Mouse (Mus musculus) Patski (cell line): Measurements from ENCODE around the gene Csrnp3. TPM values are rescaled to one million over a fixed set of nuclear protein-coding genes. Genes with fewer than 3 reads are reported as not detected.

Experiments
- ATAC-seq: fragments of 100-300 bp; one replicate; pipeline ENCODE4 v1.8.0; 2021
- CTCF ChIA-PET: fragments of 350-600 bp; sonication (Branson Sonifier 250); formaldehyde crosslinking; loops from one replicate; lab custom pipeline; 2022; ENCODE audit warnings: inconsistent platforms; lab: Charles Lee
- POLR2A ChIA-PET: fragments of 350-600 bp; sonication (Branson Sonifier 250); formaldehyde crosslinking; loops from one replicate; lab custom pipeline; 2022; ENCODE audit warnings: antibody characterized with exemption, inconsistent platforms; lab: Charles Lee
- DNase-seq: peaks from one replicate; pipeline ENCODE4 v3.0.0-alpha.2; 2011; ENCODE audit warnings: low read depth, low spot score
- H3K27me3 ChIP-seq: fragments of 371-371 bp; one replicate; pipeline ENCODE4 v1.5.1; 2021
- CTCF ChIP-seq: fragments of 100-300 bp; IDR thresholded peaks from one replicate; pipeline ENCODE4 v1.5.1; 2021
- in situ Hi-C: fragments of 300-500 bp; cut with MboI; formaldehyde crosslinking; loops from 3 replicates; pipeline ENCODE4 v1.11.1; 2018; ENCODE audit warnings: low pct_unique_long_range_greater_than_20kb, mixed read lengths
- polyA plus RNA-seq: library from polyadenylated mRNA; unstranded; gene quantifications from one replicate; pipeline ENCODE4 v1.2.3, GENCODE M21; 2021

Csrnp3 gene
- polyA plus RNA-seq, 1 experiment from 2014 or later, result not detected

- POLR2A ChIA-PET, result no interaction called here
- in situ Hi-C loops, result no loop called here
- CTCF ChIA-PET, result no interaction called here
- peaks cover 4% of the 10 kb centered on the region for H3K27me3 ChIP-seq
- ATAC-seq (no peak), DNase-seq (no peak)
- TF ChIP-seq CTCF, result no peak
Measured at GRCm38 (mm10) chr2:65942346-65942745, 96.8 kb downstream of the Csrnp3 start.

GRCm38 (mm10) chr2:65948808-65949207, 103.2 kb downstream of the Csrnp3 start:
- in situ Hi-C loops, result no loop called here
- ChIA-PET CTCF (no interaction called here), POLR2A (no interaction called here)
- no peak for ATAC-seq
- no peaks in the 10 kb centered on the region for H3K27me3 ChIP-seq
- no peak for TF ChIP-seq CTCF
- no peak for DNase-seq

DNA sequence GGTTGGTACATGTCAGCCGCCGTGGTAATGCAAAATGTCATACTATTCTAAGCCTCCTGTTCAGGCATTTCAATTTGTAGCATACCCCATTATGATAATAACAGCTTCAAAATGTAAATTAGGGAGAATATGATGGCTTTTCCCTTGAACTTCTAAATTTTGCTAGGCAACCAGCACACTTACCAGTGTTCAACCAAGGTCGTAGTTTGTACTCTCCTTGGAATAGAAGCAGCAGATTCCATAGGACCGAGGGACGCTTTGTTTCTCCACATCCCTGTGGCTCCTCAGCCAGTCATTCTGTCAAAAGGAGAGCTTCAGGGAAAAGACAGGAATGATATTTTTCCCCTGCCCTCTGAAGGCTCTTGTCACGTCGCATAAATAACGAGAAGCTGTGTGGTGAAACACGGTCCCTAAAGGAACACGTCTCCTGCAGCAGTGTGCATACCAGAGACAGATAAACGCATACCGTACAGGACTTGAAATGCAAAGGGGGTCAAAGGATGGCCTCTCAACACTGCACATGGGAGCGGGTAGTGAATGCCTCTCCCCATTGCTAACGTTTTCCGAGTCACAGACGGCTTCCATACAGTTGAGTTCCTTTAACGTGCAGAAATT, 108.3 kb downstream of the Csrnp3 start:
- POLR2A ChIA-PET, result no interaction called here
- no peak for ATAC-seq
- DNase-seq, result no peak
- TF ChIP-seq CTCF, result no peak
- H3K27me3 ChIP-seq, result no peaks in the 10 kb centered on the region
- in situ Hi-C loops, result no loop called here
- CTCF ChIA-PET, result interaction anchor here (1.2 kb wide), 1 partner anchor 20 kb away, joined by 4 read pairs; no protein-coding TSS in a partner anchor

DNA sequence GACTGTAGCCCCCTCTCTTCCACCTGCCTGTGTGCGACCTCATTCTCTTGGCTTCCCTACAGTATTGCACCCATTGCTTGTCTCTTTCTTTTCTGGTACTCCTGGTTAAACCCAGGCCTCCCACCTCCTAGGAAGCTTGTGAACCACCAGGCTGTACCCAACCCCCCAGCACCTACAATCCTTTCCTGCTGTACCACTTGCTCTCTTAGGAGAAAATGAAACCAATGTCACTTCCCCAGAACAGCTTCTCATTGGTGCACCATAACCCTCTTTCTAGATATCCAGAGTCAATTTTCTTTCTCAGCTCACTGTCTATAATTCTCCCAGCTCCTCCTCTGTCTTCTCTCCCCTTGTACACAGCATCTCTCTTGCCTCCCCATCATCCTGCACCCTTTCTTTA, 110.2 kb downstream of the Csrnp3 start:
- POLR2A ChIA-PET, result no interaction called here
- no peak for ATAC-seq
- in situ Hi-C loops, result no loop called here
- H3K27me3 ChIP-seq, result no peaks in the 10 kb centered on the region
- DNase-seq, result no peak
- TF ChIP-seq CTCF, result no peak
- CTCF ChIA-PET, result no interaction called here

DNA sequence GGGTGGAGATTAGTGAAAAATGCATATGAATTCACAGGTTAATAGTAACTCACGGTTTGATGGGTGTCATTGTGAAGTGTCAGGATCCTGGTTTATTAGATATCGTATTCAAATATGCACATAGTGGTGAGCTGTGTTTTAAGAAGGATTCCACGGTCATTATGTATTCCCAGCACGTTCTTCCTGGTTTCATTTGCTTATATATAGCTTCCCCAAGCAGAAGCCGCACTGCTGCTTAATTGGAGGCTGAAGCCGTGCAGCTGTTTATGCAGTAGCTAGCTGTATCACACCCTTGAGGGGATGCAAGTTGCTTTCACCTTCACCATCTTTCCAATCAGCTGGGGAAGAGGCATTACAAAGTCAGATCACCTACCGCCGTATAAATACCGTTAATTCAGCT, 111.2 kb downstream of the Csrnp3 start:
- no peak for ATAC-seq
- no peak for DNase-seq
- no peak for TF ChIP-seq CTCF
- ChIA-PET CTCF (no interaction called here), POLR2A (interaction anchor here (0.7 kb wide), 1 partner anchor 75 kb away, joined by 3 read pairs; no protein-coding TSS in a partner anchor)
- in situ Hi-C loops, result no loop called here
- H3K27me3 ChIP-seq, result peaks cover 2% of the 10 kb centered on the region

DNA sequence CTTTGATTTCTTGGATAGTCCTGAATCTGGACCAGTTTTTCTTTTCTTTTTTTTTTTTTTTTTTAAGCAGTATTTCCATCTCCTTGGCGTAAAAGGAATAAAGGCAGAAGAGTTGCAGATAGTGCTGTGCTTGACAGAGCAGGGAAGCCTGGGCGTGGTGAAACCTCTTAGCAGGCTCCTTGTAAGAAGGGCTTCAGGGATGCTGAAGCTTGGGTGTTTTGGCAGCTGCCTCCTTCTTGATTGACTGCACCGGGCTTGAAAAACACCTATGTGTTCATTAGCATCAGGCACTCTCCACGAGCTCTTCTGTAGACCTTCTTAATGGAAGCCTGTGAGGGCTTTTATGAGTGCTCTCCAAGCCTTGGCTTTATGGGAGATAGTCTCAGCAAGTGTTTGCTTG, 117.9 kb downstream of the Csrnp3 start:
- CTCF ChIA-PET, result no interaction called here
- DNase-seq (no peak), ATAC-seq (no peak)
- in situ Hi-C loops, result no loop called here
- POLR2A ChIA-PET, result no interaction called here
- TF ChIP-seq CTCF, result no peak
- peaks cover 2% of the 10 kb centered on the region for H3K27me3 ChIP-seq

GRCm38 (mm10) chr2:65968810-65969209, 123.2 kb downstream of the Csrnp3 start:
- ChIA-PET CTCF (no interaction called here), POLR2A (no interaction called here)
- DNase-seq (no peak), ATAC-seq (no peak)
- in situ Hi-C loops, result no loop called here
- H3K27me3 ChIP-seq, result no peaks in the 10 kb centered on the region
- no peak for TF ChIP-seq CTCF

GRCm38 (mm10) chr2:65973907-65974306, 128.3 kb downstream of the Csrnp3 start:
- TF ChIP-seq CTCF, result no peak
- ATAC-seq (no peak), DNase-seq (no peak)
- POLR2A ChIA-PET, result no interaction called here
- CTCF ChIA-PET, result no interaction called here
- in situ Hi-C loops, result no loop called here
- peaks cover 4% of the 10 kb centered on the region for H3K27me3 ChIP-seq

GRCm38 (mm10) chr2:65975383-65975782, 129.8 kb downstream of the Csrnp3 start:
- H3K27me3 ChIP-seq, result peaks cover 7% of the 10 kb centered on the region
- ChIA-PET POLR2A (no interaction called here), CTCF (no interaction called here)
- DNase-seq (no peak), ATAC-seq (no peak)
- no peak for TF ChIP-seq CTCF
- in situ Hi-C loops, result no loop called here

DNA sequence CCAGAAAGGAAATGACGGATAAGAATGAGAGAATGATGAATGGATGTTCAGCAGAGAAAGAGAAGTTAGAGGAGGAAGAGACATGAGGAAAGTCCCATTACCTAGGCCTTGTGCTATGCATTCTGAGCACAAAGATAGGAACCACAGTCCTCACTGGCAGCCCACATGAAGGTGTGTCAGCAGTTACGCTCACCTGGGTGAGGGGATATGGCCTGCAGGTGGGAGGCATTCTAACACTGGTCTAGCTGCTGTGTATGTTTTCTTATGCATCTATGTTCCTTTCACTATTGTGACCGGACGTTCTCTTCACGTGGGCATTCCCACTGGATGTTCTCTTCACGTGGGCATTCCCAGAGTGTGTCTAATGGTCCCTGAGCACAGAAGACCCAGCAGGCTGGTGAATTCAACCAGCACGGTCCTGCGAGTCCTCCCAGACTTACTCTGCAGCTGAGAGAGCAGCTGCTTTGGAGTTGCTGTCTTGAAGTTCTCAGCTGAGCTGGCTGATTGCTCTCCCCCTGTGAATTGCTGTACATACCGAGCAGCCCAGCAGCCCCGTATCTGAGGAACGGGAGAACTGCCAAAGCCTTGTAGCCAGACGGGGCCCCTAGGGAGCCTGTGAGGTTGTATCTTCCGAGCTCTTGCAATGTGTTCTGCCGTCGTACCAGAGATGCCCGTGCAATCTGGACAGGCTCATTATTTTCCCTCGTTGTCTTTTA, 133.9 kb downstream of the Csrnp3 start:
- no peak for ATAC-seq
- peaks cover 13% of the 10 kb centered on the region for H3K27me3 ChIP-seq
- CTCF ChIA-PET, result no interaction called here
- DNase-seq, result no peak
- TF ChIP-seq CTCF, result no peak
- POLR2A ChIA-PET, result no interaction called here
- in situ Hi-C loops, result no loop called here

DNA sequence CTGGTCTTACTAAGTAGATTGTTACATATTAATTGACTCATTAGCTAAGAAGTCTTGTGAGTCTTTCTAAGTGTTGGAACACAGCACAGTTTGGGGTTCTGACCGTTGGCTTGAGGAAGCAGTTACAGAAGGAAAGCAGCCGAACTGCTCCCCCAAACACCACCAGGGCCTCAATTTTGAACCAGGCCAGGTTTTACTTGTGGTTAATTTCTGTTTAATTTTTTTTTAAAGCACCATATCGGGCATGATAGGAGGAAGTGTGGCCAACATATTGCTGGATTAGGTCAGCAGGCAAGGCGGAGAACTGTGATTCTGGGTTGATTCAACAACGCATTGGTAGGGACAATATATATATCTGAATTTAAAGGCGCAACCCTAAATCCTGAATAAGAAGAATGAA, 135.9 kb downstream of the Csrnp3 start:
- H3K27me3 ChIP-seq, result peaks cover 13% of the 10 kb centered on the region
- ATAC-seq (no peak), DNase-seq (no peak)
- no peak for TF ChIP-seq CTCF
- ChIA-PET CTCF (no interaction called here), POLR2A (no interaction called here)
- in situ Hi-C loops, result no loop called here
